Mouse (Mus musculus) lung, embryonic 14.5 days (tissue): Measurements from ENCODE around the gene Ecm1. TPM values are rescaled to one million over a fixed set of nuclear protein-coding genes. Genes with fewer than 3 reads are reported as not detected.

Source experiments
- ATAC-seq: fragments of 200-750 bp; cut with Nextera tagmentation; 2 replicates; pipeline ENCODE4 v1.8.0; 2017; ENCODE audit warnings: mild to moderate bottlenecking, moderate TSS enrichment, moderate library complexity; ENCODE audit not compliant: insufficient read depth
- DNase-seq: peaks from one replicate; pipeline ENCODE4 v3.0.0-alpha.2; 2015
- H3K27ac ChIP-seq: fragments of 300-500 bp; sonication (generic); 2 replicates; pipeline ENCODE4 v1.5.1; 2014; ENCODE audit warnings: low read depth, mild to moderate bottlenecking, moderate library complexity
- H3K27me3 ChIP-seq: fragments of 300-500 bp; sonication (generic); 2 replicates; pipeline ENCODE4 v1.6.1; 2014; ENCODE audit warnings: low read length, control low read depth; ENCODE audit not compliant: insufficient read depth
- H3K36me3 ChIP-seq: fragments of 300-500 bp; sonication (generic); 2 replicates; pipeline ENCODE4 v1.6.1; 2014; ENCODE audit warnings: control low read depth; ENCODE audit not compliant: insufficient read depth
- H3K4me1 ChIP-seq: fragments of 300-500 bp; sonication (generic); 2 replicates; pipeline ENCODE4 v1.6.1; 2014; ENCODE audit warnings: antibody characterized with exemption, control low read depth; ENCODE audit not compliant: insufficient read depth
- H3K4me2 ChIP-seq: fragments of 300-500 bp; sonication (generic); 2 replicates; pipeline ENCODE4 v1.6.1; 2014; ENCODE audit warnings: mild to moderate bottlenecking
- H3K4me3 ChIP-seq: fragments of 300-500 bp; sonication (generic); 2 replicates; pipeline ENCODE4 v1.5.1; 2014; ENCODE audit warnings: low read depth, low read length
- H3K9ac ChIP-seq: fragments of 300-500 bp; sonication (generic); 2 replicates; pipeline ENCODE4 v1.6.1; 2014
- H3K9me3 ChIP-seq: fragments of 300-500 bp; sonication (generic); 2 replicates; pipeline ENCODE4 v1.6.1; 2016; ENCODE audit warnings: low read depth, low read length, control low read depth
- CTCF ChIP-seq: IDR thresholded peaks from 2 replicates; pipeline ENCODE4 v1.5.1; 2016; ENCODE audit warnings: antibody characterized with exemption, low read depth
- WGBS: fragments of 180-500 bp; shearing (Covaris S2); extraction: QIAGEN DNeasy Blood & Tissue Kit; methylation state at CpG from one replicate; pipeline ENCODE4 v1.1.7; 2014; 5-methylcytosine and 5-hydroxymethylcytosine counted together
- polyA plus RNA-seq: library from polyadenylated mRNA; unstranded; fragments of >200 nt; fragmentation: Nextera tagmentation; extraction: Ambion mirVana; gene quantifications from 2 replicates; pipeline ENCODE4 v1.2.1, GENCODE M21; 2014

Ecm1 gene
- polyA plus RNA-seq, 1 experiment from 2014 or later = 23.5 TPM

DNA sequence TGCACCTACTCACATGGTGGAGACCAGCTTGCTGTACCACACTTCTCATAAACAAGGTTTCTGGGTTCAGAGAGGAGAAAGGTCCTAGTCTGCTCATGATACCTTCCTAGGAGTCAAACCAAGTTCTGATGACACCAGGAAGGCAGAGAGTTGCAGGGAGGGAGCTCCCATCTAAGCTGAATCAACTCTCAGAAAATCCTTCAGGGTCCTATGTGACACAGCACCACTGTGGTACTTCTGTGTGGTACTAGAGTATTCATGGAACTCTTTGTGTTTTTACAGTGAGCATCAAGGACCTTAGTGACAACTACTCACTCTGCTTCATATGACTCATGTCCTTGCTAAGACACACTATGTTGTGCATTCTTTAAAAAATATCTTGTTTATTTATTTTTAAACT lies 21.3 kb upstream of the Ecm1 start:
- no peaks in the 10 kb centered on the region for H3K9me3 ChIP-seq
- H3K36me3 ChIP-seq = peaks cover 24% of the 10 kb centered on the region
- no peak overlapping the region for H3K4me3 ChIP-seq
- H3K4me2 ChIP-seq = no peak overlapping the region
- no peak overlapping the region for H3K27ac ChIP-seq
- TF ChIP-seq CTCF = no peak
- no peak for ATAC-seq
- no peak overlapping the region for H3K9ac ChIP-seq
- H3K4me1 ChIP-seq = no peaks in the 10 kb centered on the region
- no peaks in the 10 kb centered on the region for H3K27me3 ChIP-seq
- no peak for DNase-seq

DNA sequence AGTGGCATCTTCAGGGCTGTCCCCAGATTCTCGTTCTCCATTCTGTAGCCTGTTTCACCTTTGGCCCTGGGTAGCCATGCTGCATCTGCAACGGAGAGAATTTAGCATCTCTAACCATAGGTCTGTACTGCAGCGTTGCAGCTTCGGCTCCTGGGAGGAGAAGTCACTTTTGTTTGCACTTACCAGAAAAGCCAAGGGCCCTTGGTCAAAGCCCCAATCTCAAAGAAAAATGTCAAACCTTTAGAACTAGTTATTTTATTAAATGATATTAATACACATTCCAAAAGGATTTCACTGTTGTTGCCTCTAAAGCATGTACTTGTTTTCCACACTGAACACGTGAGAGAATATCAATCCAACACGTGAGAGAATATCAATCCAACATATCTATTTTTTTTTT lies 20.7 kb upstream of the Ecm1 start, which contains the start of gene Tars2:
Tars2 (minus strand) TSS at position 101 of the 400 bp plus-strand sequence.
- TF ChIP-seq CTCF = no peak
- Histone ChIP-seq H3K9ac (no peak within 1 kb of the TSS), H3K27ac (no peak within 1 kb of the TSS), H3K4me1 (no peaks in the 10 kb centered on the region), H3K27me3 (no peaks in the 10 kb centered on the region), H3K4me3 (no peak within 1 kb of the TSS), H3K9me3 (no peaks in the 10 kb centered on the region), H3K36me3 (peaks cover 19% of the 10 kb centered on the region), H3K4me2 (no peak within 1 kb of the TSS)
- no peak for ATAC-seq
- 76% methylated on average over 6 of the region's 6 CpGs for WGBS
- no peak for DNase-seq

DNA sequence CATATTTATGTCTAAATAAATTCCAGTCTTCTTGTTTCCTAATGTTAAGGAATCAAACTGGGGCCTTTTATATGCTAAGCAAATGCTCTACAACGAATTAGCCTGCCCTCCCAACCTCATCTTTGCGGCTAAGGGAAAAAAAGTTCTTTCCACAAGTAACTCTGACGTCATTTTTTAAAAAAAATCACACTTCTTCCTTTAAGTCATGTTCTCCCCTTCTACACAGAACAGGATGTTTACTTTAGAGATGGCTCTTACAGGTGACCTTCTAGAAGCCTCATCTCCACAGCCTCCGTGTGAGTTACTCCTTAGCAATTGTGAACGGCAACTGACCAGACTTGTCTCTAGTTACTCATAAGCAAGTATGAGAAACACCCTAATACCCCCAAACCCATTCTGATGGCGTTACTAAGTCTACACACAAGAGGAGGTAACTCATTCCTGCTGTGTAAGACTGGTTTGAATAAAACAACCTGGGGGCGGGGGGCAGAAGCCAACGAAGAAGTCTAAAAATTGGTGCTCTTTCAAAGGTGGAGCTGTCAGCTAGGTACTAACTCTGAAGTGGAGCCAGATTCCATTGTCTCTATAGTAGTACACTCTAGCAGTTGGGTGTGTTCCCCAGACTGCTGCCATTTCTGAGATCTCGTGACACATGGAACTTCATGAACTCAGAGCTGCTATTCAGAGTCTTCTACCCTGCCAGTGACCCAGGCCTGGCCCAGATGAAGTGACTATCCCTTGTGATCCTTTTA lies 19.3 kb upstream of the Ecm1 start:
- 36% methylated on average over 9 of the region's 9 CpGs for WGBS
- DNase-seq (no peak), ATAC-seq (no peak)
- H3K4me3 ChIP-seq = no peak overlapping the region
- peaks cover 4% of the 10 kb centered on the region; the same call in 1 of the 2 replicates for H3K4me1 ChIP-seq
- H3K9ac ChIP-seq = no peak overlapping the region
- H3K36me3 ChIP-seq = peaks cover 4% of the 10 kb centered on the region
- H3K27me3 ChIP-seq = no peaks in the 10 kb centered on the region
- TF ChIP-seq CTCF = no peak
- H3K4me2 ChIP-seq = no peak overlapping the region
- H3K9me3 ChIP-seq = no peaks in the 10 kb centered on the region
- H3K27ac ChIP-seq = no peak overlapping the region

DNA sequence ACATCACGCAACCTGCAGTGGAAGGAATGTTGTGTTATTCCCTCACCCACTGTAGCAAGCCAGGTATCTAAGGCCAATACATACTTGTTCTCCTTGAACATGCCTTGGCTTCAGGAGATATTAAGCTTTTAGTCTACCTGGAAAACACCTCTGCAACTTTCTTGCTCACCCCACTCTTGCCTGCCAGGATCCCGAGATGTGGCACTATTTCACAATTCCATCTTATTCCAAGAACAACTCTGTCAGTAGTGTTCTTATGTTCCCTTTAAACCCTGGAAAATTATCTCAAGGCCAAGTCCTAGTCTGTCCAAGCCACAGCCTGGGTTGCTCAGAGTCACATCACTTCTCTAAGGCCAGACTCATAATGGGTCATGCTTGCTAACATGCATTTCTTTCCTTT lies 17.4 kb upstream of the Ecm1 start:
- 81% methylated on average over 2 of the region's 2 CpGs for WGBS
- H3K4me1 ChIP-seq = peaks cover 4% of the 10 kb centered on the region; the same call in 1 of the 2 replicates
- no peak overlapping the region for H3K27ac ChIP-seq
- no peak for DNase-seq
- H3K4me3 ChIP-seq = no peak overlapping the region
- H3K4me2 ChIP-seq = no peak overlapping the region
- no peaks in the 10 kb centered on the region for H3K27me3 ChIP-seq
- H3K9ac ChIP-seq = no peak overlapping the region
- H3K36me3 ChIP-seq = peaks cover 13% of the 10 kb centered on the region
- ATAC-seq = no peak
- no peaks in the 10 kb centered on the region for H3K9me3 ChIP-seq
- TF ChIP-seq CTCF = no peak

DNA sequence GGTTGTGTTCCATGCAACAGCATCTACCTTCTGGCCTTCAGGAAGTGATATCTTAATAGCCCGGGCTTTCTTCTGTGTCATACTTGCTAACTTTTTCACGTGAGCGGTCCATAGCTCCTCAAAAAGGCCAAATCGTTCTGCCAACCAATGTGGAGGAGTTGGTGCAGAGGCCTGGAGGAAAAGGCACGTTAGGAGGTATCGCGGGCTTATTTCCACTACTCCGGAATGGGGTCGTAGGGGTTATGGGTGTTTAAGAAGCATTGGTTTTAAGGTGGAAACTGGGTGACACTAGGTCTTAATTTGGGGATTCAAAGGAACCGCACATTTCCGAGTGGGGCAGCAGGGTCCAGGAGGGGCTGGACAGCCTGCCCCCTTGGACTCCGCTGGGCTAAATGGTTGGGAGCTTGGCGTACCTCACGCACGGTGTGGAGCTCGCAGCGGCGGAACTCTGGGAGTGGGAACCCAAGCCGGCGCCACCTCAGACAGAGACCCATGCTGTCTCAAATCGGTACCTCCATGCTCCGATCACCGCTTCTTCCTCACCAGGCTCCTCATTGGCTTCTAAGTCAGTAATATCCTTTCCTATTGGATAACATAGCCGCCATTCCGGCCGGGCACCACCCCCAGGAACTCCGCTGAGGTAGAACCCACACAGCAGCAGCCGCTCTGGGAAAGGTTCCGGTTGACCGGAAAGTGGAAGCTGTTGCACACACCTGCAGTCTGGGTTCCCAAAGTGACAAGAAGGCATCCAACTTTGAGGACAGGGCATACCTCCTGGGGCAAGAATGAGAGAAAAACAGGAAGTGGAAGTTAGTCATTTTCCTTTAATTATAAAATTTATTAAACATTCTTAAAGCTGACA lies 15.2 kb upstream of the Ecm1 start:
- peak; percentile 97 for DNase-seq
- WGBS = under 1% methylated on average over 30 of the region's 30 CpGs
- H3K27ac ChIP-seq = peak overlapping the region; percentile 40; the same call in 1 of the 2 replicates

DNA sequence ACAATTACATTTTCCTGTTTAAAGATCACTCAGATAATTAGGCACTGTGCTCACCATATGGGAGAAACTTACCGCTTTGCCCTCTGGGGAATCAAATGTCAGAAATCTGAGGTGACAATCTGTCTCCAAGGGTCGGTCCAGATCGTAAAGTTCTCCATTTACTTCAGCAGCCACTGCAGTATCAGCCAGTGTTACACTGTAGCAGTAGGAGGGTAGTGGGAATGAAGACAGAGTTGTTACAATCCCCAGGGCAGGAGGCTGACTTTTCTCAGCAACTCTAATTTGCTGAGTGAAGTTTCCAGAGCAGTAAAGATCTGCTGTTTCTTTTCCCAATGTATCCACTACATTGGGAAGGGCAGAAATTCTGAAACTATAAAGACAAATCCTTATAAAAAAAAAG lies 13.6 kb upstream of the Ecm1 start:
- no peak overlapping the region for H3K4me3 ChIP-seq
- no peak overlapping the region for H3K9ac ChIP-seq
- H3K4me2 ChIP-seq = no peak overlapping the region
- H3K4me1 ChIP-seq = peaks cover 4% of the 10 kb centered on the region; the same call in 1 of the 2 replicates
- 77% methylated on average over 3 of the region's 3 CpGs for WGBS
- ATAC-seq (no peak), DNase-seq (no peak)
- no peak overlapping the region for H3K27ac ChIP-seq
- no peaks in the 10 kb centered on the region for H3K27me3 ChIP-seq
- no peaks in the 10 kb centered on the region for H3K9me3 ChIP-seq
- H3K36me3 ChIP-seq = peaks cover 50% of the 10 kb centered on the region
- no peak for TF ChIP-seq CTCF

More for the DNA sequence above, 15.2 kb upstream of the Ecm1 start:
- peaks cover 4% of the 10 kb centered on the region; the same call in 1 of the 2 replicates for H3K4me1 ChIP-seq
- H3K9me3 ChIP-seq = no peaks in the 10 kb centered on the region
- peak; percentile 99 for ATAC-seq
- H3K9ac ChIP-seq = peak overlapping the region; percentile 80
- no peaks in the 10 kb centered on the region for H3K27me3 ChIP-seq
- no peak for TF ChIP-seq CTCF
- peak overlapping the region; percentile 84 for H3K4me2 ChIP-seq
- H3K4me3 ChIP-seq = peak overlapping the region; percentile 68
- peaks cover 35% of the 10 kb centered on the region for H3K36me3 ChIP-seq

DNA sequence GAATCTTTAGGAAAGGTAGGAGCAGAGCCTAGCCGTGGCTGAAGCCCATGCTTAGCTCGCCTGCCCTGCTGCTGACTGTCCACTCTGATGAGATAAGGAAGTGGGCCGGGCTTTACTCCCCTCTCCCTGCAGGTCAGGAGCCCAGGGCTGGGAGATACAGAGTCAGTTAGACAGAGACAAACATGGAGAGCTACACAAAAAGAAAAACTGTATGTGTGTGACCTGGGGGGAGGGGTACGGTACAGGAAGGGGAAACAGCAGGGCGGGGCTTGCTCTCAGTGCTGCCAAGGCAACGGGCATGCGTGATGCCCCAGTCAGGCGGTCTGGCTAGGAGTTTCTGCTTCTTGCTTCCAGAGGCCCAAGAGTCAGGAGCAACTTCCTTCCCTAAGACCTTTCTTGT lies 1.0 kb upstream of the Ecm1 start:
- H3K36me3 ChIP-seq = peaks cover 45% of the 10 kb centered on the region
- no peak for TF ChIP-seq CTCF
- no peaks in the 10 kb centered on the region for H3K9me3 ChIP-seq
- peak overlapping the region; percentile 29 for H3K4me2 ChIP-seq
- DNase-seq = peak; percentile 60
- ATAC-seq = no peak
- H3K27me3 ChIP-seq = no peaks in the 10 kb centered on the region
- 36% methylated on average over 8 of the region's 8 CpGs for WGBS
- H3K4me1 ChIP-seq = 0 out of 2 replicates have a peak, but pooled peaks cover 2% of the 10 kb centered on the region
- peak overlapping the region; percentile 55; the same call in 1 of the 2 replicates for H3K27ac ChIP-seq
- H3K4me3 ChIP-seq = no peak overlapping the region
- no peak overlapping the region for H3K9ac ChIP-seq
